Mouse (Mus musculus) kidney, adult 18-20 months (tissue): ENCODE results near the gene Hs3st6.
A peak's percentile ranks its signal among the peaks of the same experiment; 100 is the strongest.

Experiments
- DNase-seq: peaks from one replicate; pipeline ENCODE4 v3.0.0; 2021

Gene Hs3st6

DNA sequence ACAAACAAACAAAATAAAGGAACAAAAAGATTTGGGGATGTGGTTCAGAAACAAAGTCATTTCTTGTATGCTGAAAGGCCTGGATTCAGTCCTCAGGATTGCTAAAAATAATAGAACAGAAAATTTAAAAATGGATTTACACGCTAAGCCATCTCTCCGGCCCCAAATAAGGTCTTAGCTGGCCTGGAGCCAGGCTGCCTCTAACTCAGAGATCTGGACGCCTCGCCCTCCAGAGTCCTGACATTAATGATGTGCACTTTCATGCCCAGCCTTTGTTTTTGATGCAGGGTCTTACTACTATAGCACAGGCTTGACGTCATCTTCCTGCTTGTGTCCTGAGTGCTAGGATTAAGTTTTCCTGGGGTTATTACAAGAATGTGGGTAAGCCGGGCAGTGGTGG, 23.7 kb upstream of the Hs3st6 start:
- DNase-seq = no peak

DNA sequence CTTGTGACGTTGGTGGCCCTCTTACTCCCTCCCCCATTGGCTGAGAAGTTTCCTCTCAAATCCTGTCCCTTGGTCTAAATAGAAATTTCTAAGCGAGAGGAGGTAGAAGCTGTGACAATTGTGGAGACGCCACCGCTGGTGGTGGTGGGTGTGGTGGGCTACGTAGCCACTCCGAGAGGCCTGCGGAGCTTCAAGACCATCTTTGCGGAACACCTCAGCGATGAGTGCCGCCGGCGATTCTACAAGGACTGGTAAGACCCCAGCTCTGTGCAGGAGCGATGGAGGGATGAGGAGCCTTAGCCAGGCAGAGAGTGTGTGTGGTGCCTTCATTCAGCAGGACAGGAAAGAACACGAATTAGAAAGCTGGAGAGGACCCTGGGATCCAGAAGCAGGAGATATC, 22.0 kb upstream of the Hs3st6 start:
- no peak for DNase-seq

DNA sequence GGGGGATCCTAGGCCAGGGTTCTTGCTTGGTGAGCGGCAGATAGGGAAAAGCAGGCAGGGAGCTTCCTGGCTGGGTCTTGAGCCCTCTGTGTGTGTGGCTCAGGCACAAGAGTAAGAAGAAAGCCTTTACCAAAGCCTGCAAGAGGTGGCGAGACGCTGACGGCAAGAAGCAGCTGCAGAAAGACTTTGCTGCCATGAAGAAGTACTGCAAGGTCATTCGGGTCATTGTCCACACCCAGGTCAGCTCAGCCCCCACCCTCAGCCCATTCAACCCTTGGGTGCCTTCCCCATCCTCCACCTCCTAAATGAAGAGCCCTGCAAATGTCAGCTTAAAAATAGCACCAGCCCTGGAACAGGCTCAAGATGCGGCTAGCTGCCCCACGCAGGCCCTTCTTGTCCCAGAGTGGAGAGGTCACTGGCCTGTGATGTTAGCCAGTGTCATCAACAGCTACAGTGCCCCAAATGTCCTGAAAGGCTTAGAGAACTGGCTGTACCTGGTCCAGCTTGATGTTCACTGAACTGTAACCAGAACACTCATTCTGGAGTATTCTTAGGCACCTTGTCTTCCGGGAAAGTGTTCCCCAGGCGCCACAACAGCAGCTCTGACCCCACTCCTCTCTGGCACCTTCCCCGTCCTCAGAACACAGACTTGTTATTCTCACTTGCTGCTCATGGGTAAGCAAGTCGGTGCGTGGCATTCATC, 20.4 kb upstream of the Hs3st6 start:
- DNase-seq = peak; percentile 48

DNA sequence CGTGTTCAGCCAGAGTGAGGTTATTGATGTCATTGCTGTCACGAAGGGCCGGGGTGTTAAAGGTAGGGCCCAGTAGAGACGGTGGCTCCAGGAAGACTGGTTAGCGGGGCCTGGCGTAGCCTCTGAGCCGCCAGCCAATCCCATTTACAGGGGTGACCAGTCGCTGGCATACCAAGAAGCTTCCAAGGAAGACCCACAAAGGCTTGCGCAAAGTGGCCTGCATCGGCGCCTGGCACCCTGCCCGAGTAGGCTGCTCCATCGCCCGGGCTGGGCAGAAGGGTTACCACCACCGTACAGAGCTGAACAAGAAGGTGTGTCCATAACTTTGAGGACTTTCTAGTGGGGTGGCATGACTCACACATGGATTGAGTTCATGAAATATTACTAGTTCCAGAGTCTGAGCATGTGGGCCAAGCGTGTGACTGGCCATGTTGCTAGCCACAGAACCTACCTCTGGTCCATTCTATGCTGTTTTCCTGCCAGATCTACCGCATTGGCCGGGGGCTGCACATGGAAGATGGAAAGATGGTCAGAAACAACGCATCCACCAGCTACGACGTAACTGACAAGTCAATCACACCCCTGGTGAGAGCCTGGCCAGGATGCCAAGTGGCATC, 19.2 kb upstream of the Hs3st6 start:
- no peak for DNase-seq

DNA sequence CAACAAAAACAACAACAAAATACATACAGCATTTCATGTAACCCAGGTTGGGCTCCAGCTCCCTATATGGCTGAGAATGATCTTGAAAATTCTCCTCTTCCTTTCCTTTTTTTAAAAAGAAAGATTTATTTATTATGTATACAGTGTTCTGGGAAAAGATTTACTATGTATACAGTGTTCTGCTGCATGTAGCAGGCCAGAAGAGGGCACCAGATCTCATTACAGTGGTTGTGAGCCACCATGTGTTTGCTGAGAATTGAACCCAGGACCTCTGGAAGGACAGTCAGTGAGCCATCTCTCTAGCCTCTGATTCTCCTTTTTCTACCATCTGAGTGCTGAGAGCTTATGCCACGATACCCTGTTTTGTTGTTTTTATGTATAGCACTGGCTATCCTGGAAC, 18.3 kb upstream of the Hs3st6 start:
- no peak for DNase-seq

DNA sequence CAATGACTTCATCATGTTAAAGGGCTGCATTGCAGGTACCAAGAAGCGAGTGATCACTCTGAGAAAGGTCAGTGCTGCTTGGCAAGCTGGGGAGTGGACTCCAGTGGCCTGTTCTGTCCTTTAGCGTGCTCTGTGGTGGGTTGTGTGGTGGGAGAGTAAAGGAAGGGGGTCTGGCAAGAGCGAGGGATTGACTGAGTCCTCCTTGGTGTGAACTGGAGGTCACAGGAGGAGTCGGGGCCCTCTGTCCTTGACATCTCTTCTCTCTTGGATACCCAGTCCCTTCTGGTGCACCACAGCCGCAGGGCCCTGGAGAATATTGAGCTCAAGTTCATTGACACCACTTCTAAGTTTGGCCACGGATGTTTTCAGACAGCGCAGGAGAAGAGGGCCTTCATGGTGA, 17.3 kb upstream of the Hs3st6 start:
- no peak for DNase-seq

DNA sequence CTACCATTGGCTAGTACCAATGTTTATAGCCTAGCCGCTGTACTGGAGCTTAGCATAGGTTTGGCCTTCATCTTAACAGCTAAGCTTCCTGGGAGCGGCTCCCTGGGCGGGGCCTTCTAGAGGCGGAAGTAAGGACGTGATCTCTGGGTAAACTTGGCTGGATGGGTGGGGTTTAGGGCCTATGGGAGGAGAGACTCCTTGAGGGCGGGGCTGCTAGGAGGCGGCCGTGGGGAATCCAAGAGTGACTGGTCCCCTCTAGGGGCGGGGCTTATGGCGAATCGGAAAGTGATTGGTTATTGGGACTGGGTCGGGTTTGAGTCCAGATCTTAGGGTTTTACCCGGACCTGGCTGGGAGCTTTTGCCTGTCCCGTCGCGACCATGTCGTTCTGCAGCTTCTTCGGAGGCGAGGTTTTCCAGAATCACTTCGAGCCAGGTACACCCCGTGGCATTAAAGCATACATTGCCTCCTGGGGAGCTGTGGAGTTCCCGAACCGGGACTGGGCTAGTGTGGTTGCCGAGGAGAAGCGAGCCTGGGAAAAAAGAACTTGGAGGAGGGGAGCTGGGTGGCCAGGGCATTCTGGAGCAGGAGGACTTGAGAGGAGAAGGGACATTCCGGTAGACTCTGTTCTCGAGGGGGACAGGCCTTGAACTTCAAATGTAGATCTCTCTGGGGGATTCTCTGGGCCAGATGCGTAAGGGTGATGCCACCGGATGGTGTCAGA, 16.3 kb upstream of the Hs3st6 start, which contains the start of gene Msrb1:
TSS of gene Msrb1 (plus strand) at position 313 of the 722 bp plus-strand sequence.
- DNase-seq = peak; percentile 96

DNA sequence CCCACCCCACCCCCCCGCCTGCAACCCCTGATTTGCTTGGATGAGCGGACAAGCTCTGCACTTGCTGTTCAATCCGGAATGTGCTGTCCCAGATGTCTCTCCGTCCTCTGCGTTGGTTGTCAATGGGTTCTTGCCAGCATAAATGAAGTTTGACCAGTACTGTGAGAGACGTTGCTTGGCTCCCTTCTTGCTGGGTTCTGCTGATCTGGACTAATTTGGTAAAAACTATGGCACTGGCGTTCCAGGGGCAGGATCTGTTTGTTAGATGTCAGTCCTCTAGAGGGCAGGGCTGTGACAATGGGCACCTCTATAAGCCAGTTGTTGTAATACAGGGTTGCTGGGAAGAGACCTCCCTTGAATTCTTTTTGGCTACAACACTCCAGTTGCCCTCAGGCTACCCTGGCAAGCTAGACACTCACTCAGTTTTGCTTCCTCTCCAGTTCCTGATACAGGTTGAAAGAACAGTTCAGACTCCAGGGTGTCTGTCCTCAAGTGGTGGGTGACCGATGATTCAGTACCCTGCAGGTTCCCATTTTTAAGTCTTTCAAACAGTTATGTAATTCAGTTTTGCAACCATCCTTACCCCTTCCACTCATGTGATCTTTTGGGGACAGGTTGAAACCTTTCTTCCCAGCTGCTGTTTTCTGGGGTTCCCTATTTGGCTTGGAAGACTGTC, 15.5 kb upstream of the Hs3st6 start:
- peak; percentile 58 for DNase-seq

DNA sequence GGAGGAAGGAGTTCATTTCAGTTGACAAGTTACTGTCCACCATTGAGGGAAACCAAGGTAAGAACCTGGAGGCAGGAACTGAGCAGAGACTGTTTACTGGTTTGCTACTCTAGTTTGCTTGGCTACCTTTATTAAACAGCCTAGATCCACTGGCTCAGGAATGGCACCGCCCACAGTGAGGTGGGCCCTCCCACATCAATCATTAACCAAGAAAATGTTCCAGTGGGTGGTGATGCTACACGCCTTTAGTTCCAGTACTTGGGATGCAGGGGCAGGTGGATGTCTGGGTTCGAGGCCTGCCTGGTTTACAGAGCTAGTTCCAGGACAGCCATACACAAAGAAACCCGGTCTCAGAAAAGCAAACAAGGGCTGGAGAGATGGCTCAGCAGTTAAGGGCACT, 14.6 kb upstream of the Hs3st6 start:
- DNase-seq = peak; percentile 81

DNA sequence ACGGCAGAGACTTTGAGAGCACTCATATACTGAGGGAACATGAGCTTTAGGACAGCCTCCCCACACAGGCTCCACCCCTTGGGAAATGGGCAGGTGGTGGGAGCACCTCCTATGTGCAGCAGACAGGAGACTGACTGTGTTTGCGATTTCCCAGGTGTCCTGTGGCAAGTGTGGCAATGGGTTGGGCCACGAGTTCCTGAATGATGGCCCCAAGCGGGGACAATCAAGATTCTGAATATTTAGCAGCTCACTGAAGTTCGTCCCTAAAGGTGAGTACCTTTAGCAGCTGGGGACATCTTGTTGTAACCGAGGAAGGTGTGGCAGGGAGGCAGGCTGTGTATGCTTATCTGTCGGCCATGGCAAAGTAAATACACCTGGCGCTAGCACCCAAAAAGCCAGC, 12.9 kb upstream of the Hs3st6 start:
- DNase-seq = no peak

DNA sequence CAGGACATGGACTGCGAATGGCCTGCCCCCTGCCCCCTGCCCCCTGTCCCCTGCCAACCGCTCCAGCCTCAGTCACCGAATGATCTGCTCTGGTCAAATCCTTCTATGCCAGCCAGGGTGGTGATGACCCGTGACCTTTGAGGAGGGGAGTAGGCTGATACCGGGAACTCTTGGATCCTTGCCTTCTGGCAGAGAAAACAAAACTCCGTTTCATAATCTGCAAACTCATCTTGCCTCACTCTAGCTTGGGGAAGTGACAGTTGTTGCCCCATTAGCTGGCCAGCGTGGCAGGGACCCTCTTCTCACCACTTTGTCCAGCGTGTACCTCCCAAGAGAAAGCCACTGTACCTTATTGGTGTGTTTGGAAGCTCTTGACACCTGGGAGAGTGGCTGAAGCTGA, 10.5 kb upstream of the Hs3st6 start:
- DNase-seq = no peak

DNA sequence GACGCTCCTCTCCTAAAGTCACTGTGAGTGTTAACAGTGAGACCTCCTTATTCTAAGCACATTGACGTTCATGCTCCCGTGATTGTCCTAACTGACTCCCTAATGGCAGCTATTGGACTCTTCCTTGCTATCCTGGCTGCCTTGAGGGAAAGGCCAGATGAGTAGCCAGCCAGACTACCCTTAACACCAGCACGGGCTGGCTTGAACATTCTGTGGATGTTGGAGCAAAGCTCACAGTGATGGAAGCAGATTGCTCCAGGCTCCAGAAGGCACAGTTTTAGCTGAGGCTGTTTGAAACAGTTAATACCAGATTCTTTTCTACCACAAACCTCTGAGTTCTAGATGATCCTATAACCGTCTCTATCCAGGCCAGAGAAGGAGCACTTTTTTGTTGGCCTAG, 8.9 kb upstream of the Hs3st6 start:
- no peak for DNase-seq

DNA sequence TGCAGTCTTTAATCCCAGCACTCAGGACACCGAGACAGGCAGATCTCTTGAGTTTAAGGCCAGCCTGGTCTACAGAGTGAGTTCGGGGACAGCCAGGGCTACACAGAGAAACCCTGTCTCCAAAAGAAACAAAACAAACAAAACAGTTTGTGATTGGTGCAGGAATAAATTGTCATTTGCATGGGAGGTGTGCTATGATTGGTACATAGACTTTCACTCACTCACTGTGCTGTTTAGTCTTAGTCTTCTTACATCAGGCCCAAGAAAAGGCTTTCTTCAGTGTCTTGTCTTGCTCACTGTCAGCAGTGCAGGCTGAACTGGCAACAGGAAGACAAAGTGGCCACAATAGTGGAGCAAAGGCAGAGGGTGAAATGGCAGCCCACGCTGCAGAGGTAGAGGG, 8.4 kb upstream of the Hs3st6 start:
- DNase-seq = no peak

DNA sequence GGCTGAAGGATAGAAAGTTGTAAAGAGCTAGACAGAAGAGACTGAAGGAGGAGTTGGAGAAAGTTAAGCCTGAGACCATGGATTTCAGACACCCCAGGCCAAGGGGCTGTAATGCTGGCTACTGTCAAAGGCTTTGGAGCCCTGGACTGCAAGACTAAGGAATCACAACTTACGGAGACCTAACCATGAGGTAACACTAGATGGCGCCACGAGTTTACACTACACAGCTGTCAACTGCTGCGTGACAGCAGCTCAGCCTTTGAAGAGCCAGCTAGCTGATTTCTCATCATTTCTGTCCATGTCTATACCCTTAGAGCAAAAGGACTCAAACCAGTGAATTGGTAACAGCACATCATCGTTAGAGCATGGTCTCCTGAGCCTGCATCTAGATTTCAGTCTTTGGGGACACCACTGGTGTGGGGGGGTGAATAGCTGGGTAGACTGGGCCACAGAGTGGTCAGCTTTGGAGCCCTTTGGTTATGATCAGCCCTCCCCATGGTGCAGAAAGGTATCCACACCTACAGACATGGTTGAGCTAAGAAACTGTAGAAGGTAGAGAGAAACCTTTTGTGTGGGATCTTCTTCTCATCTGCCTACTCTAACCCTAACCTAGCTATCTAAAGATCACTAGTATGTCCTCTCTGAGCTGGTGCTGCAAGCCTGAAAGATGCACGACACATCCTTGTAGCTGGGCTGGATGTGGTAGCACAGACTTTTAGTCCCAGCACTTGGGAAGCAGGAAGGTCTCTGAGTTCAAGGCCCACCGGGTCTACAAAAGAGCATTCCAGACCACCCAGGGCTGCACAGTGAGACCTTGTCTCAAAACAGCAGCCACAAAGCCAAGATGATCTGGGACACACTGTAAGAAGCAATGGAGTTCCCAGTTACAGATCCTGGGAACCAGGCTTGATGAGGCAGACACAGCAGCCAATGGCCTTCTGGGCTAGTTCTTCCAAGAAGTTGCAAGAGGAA, 7.0 kb upstream of the Hs3st6 start:
- DNase-seq = peak; percentile 89

DNA sequence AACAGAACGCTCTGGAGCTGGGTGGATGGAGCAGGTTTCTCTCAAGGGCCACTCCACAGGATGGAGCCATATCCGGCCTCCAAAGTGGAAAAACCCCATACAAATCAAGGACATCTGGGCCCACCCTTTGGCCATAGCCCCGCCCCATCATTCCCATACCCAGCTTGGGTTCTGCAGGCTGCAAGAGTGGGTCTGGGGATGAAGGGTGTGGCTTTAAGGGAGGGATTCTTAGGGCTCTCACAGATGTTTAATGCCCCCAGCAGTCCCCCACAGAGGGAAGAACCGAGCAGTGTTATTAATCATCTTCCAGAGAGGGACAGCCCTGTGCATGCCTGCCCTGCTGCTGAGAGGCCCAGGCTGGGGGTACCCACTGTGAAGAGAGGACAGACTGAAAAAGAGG, 5.8 kb upstream of the Hs3st6 start:
- DNase-seq = no peak

DNA sequence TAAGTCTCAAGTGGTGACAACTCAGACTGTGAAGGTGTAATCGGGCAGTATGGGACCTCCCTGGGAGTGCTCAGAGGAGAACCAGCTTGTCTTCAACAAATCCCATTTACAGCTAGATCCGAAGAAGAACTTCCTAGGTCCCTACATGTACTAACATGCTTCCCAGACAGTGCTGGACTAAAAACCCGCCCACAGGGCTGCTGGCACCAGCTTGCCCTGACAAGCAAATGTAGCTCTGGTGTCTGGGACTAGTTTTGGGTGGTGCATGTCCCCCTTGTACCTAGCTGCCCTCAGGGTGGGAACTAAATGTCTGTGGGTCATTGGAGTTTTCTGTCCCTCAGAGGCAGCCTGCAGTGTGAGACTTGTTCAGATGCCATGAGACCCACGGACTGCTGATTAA, 1.3 kb upstream of the Hs3st6 start:
- DNase-seq = no peak

DNA sequence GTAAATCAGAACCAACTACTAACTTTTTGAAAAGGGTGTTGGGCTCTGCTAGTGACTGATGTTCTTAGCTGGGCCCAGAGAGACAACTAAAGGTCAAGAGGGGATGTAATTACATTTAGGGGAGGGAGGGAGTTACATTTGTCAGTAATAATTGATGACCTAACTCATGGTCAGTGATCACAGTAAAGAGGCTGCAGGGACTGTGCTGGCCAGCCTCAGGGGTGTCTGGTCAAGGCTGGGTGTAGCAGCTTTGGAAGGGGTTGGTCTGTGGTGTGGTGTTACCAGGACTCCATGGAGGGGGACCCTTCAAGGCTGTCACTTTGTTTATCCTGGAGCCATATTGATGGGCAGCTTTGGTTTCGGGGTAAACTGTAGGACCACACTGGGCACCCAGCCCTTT, 4.6 kb downstream of the Hs3st6 start:
- no peak for DNase-seq

DNA sequence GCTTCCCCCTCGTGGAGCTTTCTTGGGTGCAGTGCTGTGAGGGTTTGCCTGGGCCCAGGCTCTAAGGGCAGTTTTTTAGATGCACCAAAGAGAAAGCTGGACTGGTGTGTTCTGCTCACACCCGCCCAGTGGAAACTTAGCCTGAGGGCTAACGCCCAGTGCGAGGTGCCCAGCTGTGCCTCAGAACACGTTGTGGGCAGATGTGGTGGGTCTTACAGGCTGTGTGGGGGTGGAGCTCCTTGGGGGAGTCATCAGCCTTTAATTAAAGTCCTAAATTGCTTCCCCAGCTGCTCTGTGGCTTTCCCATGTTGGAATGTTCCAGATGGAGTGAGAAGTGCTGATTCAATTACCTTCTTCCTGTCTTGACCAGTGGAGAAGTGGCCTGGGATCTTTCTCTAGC, 8.3 kb downstream of the Hs3st6 start:
- DNase-seq = no peak

DNA sequence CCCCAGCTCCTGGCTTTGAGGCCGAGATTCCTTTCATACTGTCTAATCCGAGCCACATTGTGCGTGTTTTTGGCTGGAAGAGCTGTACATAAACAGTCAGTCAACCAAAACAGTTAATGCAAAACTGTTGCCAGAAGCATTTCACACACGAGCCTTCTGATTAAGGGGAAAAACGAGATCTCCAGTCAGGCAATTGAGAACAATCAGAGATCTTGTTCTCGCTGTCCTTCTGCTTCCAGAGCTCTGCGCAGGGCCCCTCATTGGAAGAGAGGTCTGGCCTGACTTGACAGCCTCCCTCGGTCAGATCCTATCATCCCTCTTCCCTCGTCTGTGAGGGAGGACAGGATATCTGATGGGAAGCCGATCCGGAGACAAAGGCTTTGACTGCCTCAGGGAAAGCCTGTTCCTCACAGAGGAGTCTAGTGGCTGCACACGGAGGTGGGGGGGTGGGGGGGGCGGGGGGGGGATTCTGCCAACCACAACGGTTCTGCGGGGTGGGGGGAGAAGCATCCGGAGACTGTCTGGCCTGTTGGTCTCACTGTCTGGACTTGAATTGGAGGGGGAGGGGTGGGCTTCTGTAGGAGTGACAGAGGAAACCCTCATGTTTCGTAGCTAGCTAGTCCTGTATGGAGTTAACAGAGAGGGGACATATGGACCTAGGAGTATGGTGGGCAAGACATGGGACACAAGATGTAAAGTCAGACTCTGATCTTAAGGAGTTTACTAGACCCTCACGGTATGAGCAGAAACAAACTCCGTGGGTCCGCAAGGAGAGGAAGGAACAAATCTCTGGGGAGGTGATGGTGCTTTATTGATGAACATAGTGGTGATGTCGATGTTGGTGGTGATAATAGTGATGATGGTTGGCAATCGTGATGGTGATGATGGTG, 12.5 kb downstream of the Hs3st6 start:
- DNase-seq = no peak

DNA sequence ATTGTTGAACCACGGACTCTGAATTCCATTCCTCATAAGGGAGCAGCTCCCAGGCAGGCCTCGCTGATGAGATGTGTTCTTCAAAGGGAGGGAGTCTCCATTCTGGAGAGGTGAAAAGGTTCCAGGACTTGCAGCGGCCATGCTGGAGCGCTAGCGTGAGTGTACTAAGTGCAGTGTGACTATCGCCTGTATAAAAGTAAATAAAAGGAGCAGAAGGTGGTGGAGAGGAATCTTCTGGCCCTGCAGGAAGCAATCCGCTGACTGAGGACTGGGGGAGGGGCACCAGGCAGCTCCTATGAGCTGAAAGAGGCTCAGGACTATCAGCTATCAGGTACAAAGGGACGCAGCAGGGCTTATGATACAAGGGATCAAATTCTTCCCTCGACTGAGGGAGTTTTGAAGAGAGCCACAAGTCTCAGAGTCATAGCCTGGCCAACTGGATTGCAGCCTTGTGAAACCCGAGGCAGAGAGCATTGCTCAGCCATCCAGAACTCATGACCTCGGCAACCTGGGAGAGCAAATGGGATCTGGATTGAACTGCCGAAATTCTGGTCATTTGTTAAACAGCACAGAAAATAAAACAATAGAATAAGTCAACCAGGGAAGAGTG, 13.6 kb downstream of the Hs3st6 start:
- DNase-seq = peak; percentile 49

DNA sequence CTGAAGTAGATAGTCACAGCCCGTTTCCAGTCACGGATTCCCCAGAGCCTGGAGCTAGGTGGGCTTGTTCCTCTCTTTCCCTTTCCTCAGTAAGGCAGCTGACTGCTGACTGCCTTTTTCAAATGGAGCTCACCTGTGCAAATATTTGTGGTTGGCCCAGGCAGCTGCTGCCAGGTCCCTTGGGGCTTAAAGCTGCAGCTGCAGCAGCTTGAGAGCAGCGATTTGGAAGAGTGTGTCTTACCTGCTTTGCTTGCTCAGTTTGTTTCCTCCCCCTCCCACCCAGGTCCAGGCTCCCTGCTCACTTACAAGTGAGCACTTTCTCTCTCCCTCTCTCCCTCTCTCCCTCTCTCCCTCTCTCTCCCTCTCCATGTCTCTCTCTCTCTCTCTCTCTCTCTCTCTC, 16.4 kb downstream of the Hs3st6 start:
- no peak for DNase-seq
